Mouse (Mus musculus) layer of hippocampus, postnatal 36 days (tissue): ENCODE measurements at regions not wholly inside any gene's neighbourhood (a gene's known extent, or its start where the extent isn't known, plus 50 kb on each side); places are given as distances from the start of the nearest gene placed in this dataset.
"Not testable (repeated sequence)": the region's sequence is repeated elsewhere in the genome, so short reads cannot be mapped to it uniquely, and the experiment has no call there.

ENCODE experiments used
- DNase-seq, 2 experiments: peaks; one replicate each; pipeline ENCODE4 v3.0.0; 2022

DNA sequence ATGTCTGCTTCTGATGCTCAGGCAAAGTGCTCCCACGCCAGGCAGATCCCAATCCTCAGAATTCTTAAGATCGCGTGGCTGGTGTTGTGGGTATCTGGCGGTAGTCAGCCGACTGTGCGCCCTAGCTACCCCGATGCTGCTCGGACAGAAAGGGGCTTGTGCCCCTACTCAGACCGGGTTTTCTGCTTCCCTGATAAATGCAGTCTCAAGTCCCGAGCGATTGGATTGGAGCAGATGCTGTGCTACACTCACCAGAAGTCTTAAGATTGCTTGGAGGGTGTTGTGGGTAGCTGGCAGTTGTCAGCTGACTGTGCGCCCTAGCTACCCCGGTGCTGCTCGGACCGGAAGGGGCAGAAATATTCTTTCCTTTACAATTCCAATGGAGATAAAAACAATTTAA, 99.3 kb downstream of the Gm7489 start:
- DNase-seq, result not testable (repeated sequence)

- DNase-seq, result no peak
Measured at GRCm38 (mm10) chr15:53989888-53990287, 105.2 kb downstream of the Gm7489 start.

GRCm38 (mm10) chr15:53995199-53995868, 110.6 kb downstream of the Gm7489 start:
- no peak for DNase-seq

DNA sequence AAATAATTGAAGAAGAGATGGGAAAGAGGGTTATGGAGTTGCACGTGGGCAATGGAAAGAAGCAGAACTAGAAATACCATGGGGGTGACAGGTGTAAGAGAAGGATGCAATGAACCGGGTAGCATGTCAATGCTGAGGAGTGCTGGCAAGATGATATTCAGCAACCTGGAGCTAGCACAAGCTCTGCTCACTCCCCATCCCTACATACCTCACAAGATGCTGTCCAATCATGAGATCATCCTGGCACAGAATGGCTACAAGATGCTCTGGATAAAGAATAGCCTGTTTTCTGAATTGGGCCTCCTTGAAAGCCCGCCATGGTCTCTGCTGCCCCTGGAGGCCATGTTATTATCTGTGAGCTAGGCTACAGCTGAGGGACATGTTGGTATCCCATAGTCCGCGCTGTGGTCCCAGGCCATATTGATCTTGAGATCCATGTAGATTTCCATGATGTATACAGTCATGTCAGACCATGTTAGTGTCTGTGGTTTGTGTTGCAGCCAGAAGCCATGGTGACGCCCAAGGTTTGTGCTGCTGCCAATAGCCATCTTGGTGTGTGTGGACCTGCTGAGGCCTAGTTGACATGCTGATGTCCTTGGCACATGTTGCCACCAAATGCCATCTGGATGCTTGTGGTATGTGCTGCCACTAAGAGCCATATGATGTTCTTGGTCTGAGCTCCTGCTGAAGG, 114.0 kb downstream of the Gm7489 start:
- DNase-seq, result no peak

GRCm38 (mm10) chr15:54033756-54034155, 149.1 kb downstream of the Gm7489 start:
- DNase-seq, result no peak

- DNase-seq, result no peak
Measured at GRCm38 (mm10) chr15:54050711-54051110, 166.0 kb downstream of the Gm7489 start.

DNA sequence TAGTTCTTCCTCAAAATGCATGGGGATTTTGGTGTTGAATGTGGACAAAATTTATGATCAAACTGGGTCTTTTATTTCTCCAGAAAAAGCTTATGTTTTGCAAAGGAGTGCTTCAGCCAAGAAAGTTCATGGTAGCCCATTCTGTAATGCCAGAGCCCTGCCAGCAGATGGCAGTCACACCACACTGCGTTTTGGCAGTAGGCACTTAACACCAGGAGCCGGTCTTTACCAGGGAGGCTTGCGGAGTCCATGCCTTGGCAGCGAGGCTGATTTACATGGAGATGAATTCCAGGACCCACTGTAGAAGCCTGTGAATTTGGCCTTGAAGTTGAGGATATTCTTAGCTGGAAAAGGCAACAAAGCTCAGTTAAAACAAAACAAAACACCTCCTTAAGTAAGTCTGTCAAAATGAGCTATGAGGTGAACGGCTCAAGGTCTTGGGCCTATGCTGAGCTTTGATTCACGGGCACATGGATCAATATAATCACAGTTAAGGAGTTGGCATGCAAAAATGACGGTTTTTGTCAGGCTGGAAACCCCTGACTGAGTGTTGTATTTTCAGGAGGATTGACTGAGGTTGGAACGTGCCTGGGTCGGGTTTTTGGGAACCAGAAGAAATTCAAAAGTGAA, 185.4 kb downstream of the Gm7489 start:
- peak; percentile 55 to 56 for DNase-seq

- DNase-seq, result no peak
Measured at GRCm38 (mm10) chr15:54071732-54072131, 187.0 kb downstream of the Gm7489 start.

DNA sequence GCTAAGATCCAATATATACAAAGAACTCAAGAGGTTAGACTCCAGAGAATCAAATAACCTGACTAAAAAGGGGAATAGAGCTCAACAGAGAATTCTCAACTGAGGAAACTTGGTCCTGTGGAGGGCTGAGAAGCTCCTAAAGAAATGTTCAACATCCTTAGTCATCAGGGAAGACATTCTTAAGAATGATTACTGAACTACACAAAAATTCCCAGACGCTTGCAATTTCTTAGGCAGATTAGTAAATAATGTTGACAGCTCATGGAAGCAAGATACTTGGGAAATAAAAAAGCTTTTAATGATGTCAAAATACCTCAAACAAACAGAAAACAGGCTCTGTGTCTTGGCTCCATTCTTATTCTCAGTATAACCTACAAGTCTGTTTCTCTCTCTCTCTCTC, 206.6 kb downstream of the Gm7489 start:
- DNase-seq, result no peak

DNA sequence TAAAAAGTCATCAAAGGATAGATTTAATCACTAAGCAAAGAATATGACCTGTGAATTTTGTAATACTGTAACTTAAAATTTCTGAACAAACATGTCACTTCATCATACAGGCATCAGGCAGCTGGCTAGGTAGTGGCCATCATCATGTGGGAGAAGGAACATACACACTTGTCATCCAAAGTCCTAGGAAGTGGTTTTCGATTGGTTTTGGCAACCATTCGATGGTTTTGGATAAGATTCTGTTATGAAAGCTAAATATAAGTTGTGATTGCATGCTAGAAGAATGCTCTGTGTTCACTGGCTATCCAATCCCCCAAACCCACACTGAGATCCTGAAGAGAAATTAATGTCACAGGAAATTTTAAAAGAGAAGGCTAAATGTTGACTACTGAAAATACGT, 207.7 kb downstream of the Gm7489 start:
- DNase-seq, result no peak

DNA sequence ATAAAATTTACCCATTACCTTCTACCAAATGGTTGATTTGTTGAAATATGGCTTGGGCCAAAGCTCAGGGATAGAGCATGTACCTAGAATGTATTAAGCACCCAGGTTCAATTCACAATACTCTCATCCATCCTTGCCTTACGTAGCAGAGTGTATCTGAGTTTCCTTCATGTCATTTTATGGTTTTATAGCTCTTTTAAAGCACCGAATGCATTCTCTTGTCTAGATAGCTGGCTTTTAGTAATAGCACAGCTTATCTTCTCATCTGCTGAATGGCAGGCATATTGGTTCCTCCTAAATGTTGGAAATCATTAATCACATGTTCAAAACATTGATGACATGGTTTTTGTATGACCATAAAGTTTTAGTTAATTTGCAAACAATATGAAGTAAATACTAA, 212.8 kb downstream of the Gm7489 start:
- DNase-seq, result no peak

- DNase-seq, result no peak
Measured at GRCm38 (mm10) chr15:54112406-54112805, 227.7 kb downstream of the Gm7489 start.

GRCm38 (mm10) chr15:54114096-54114512, 229.4 kb downstream of the Gm7489 start:
- no peak for DNase-seq

- no peak for DNase-seq
Measured at GRCm38 (mm10) chr15:54117967-54118538, 233.3 kb downstream of the Gm7489 start.

GRCm38 (mm10) chr15:54120456-54120855, 235.8 kb downstream of the Gm7489 start:
- DNase-seq, result no peak

DNA sequence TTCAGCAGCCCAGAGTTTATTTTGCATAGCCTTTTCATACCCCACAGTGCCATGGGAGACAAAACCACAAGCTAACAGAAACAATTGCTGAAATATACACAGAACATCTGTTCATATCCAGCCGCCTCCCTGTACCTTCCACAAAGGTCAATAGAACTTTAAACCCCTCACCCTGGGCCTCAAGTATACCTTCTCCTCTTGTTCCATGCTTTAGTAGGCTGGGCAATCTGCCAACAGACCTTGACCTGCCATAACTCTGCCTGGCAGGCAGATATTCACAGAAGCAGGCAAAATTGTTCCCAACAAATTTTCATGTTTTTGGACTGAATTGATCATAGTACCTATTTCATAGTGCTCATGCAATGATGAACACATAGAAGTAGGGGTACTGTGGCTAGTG, 279.6 kb downstream of the Gm7489 start:
- DNase-seq, result no peak

DNA sequence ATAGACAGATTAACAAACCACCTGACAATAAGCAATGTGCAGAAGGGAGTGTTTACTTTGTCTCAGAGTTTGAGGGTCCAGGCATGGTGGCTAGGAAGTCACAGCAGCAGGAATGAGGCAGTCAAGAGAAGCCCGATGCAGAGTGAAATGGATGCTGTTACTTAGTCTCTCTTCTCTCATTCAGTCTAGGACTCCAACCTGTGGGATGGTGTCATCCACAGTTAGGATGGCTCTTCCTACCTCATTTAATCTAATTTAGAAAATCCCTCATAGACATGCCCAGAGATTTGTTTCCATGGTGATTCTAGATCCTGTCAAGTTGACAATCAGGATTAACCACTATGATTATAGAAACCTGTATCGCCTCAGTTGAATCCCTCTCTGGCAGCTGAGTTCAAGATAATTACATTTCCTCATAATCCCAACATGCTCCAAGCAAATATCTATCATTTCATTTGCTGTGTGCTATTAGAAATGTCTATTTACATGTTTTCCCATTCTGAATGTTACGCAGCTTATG, 283.2 kb downstream of the Gm7489 start:
- no peak for DNase-seq

- no peak for DNase-seq
Measured at GRCm38 (mm10) chr15:54177221-54177620, 292.5 kb downstream of the Gm7489 start.

GRCm38 (mm10) chr15:54177791-54178190, 293.1 kb downstream of the Gm7489 start:
- no peak for DNase-seq
